Mouse (Mus musculus) megakaryocyte-erythroid progenitor cell, adult 5 weeks (primary cell): ENCODE data around the gene Spint2. TPM values are rescaled to one million over a fixed set of nuclear protein-coding genes. Genes with fewer than 3 reads are reported as not detected.

ENCODE experiments used
- polyA plus RNA-seq: library from polyadenylated mRNA; stranded (reverse); fragments of >175 nt; gene quantifications from 2 replicates; pipeline ENCODE4 v1.2.3, GENCODE M21; 2012

Gene Spint2
- polyA plus RNA-seq, result 165 and 174 TPM in 2 replicates

GRCm38 (mm10) chr7:29281201-29282073 is at the start of gene Spint2:
Gene Spint2 (minus strand): TSS chr7:29281912.

GRCm38 (mm10) chr7:29303738-29304462 is 22.2 kb upstream of the Spint2 start, which contains the start of gene Dpf1:
Gene Dpf1 (plus strand): TSS chr7:29303951.

GRCm38 (mm10) chr7:29288942-29289638 is 7.4 kb upstream of the Spint2 start, which contains the start of gene Ppp1r14a:
Gene Ppp1r14a (plus strand): TSS chr7:29289308.

GRCm38 (mm10) chr7:29248261-29248841 is 33.4 kb downstream of the Spint2 start, which contains the start of gene 2200002D01Rik:
Gene 2200002D01Rik (minus strand): TSS chr7:29248466.

GRCm38 (mm10) chr7:29238019-29238967 is 43.4 kb downstream of the Spint2 start, which contains the start of gene Yif1b:
Gene Yif1b (plus strand): TSS chr7:29238329.

GRCm38 (mm10) chr7:29232247-29233013 is 49.3 kb downstream of the Spint2 start, which contains the start of gene Kcnk6:
Gene Kcnk6 (minus strand): TSS chr7:29232515.

GRCm38 (mm10) chr7:29213675-29214082 is 68.0 kb downstream of the Spint2 start, which contains the start of gene Catsperg1:
Gene Catsperg1 (minus strand): TSS chr7:29214035.

Other genes starting within 250 kb of the Spint2 start
- gene Ryr1, start 156.7 kb downstream of the Spint2 start, polyA plus RNA-seq, result 0.24 and 0.67 TPM in 2 replicates
- gene Rasgrp4, start 147.1 kb downstream of the Spint2 start, polyA plus RNA-seq, result 5.7 and 9.4 TPM in 2 replicates
- 99.1 and 138 TPM in 2 replicates for gene Fam98c, start 125.7 kb downstream of the Spint2 start, polyA plus RNA-seq
- 9.7 and 10.7 TPM in 2 replicates for gene Ggn, start 111.7 kb downstream of the Spint2 start, polyA plus RNA-seq
- gene Spred3, start 111.5 kb downstream of the Spint2 start, polyA plus RNA-seq, result 4.1 and 6.0 TPM in 2 replicates
- gene Psmd8, start 101.2 kb downstream of the Spint2 start, polyA plus RNA-seq, result 136 and 148 TPM in 2 replicates
- gene Catsperg1, start 67.9 kb downstream of the Spint2 start, polyA plus RNA-seq, result 0.03 TPM in 1 of 2 replicates, not detected in the other
- gene Kcnk6, start 49.4 kb downstream of the Spint2 start, polyA plus RNA-seq, result 6.4 and 11.4 TPM in 2 replicates
- 284 and 340 TPM in 2 replicates for gene Yif1b, start 43.6 kb downstream of the Spint2 start, polyA plus RNA-seq
- gene 2200002D01Rik, start 33.4 kb downstream of the Spint2 start, polyA plus RNA-seq, result 1.1 and 1.3 TPM in 2 replicates
- gene Ppp1r14a, start 7.4 kb upstream of the Spint2 start, polyA plus RNA-seq, result 0.46 and 1.1 TPM in 2 replicates
- 1.1 and 1.6 TPM in 2 replicates for gene Dpf1, start 22.0 kb upstream of the Spint2 start, polyA plus RNA-seq
- 142 and 161 TPM in 2 replicates for gene Sipa1l3, start 236.7 kb upstream of the Spint2 start, polyA plus RNA-seq